ENCODE assay signal across 8 mouse cellular contexts in genomic region chr3:57267559-57268173, GRCm38 (mm10). TPM values are rescaled to one million over a fixed set of nuclear protein-coding genes. Genes with fewer than 3 reads are reported as not detected.
DNase-seq lines count a peak whose midpoint lies in the region; ATAC-seq and TF ChIP-seq lines count a peak whose summit lies in the region.

No protein-coding gene starts in this region.

- H3K4me1 ChIP-seq in forebrain, embryonic 16.5 days (replicated peaks; ENCODE audit: control insufficient read depth, insufficient read depth, low read length): no peaks in the 10 kb centered on the region
- H3K4me1 ChIP-seq in intestine, postnatal 0 days (replicated peaks; ENCODE audit: control insufficient read depth, insufficient read depth, low read length): no peaks in the 10 kb centered on the region
- H3K4me1 ChIP-seq in liver, embryonic 11.5 days (replicated peaks; ENCODE audit: control insufficient read depth, insufficient read depth, low read length): no peaks in the 10 kb centered on the region
- no peaks in the 10 kb centered on the region for H3K4me1 ChIP-seq in neural tube, embryonic 15.5 days

- H3K4me3 ChIP-seq in layer of hippocampus, adult 2 months: no peak overlapping the region
- H3K4me3 ChIP-seq in forebrain, embryonic 16.5 days (replicated peaks; ENCODE audit: low read length): no peak overlapping the region
- no peak overlapping the region for H3K4me3 ChIP-seq in intestine, postnatal 0 days (ENCODE audit: low read depth, low read length)
- no peak overlapping the region for H3K4me3 ChIP-seq in liver, embryonic 11.5 days (ENCODE audit: low read depth, low read length)
- H3K4me3 ChIP-seq in neural tube, embryonic 15.5 days (replicated peaks): no peak overlapping the region

- TF ChIP-seq CTCF in layer of hippocampus, adult 2 months (conservative IDR thresholded peaks at IDR 0.05): peak; percentile 94
- peak; percentile 86 for TF ChIP-seq CTCF in brain, embryonic 14.5 days (IDR thresholded peaks at IDR 0.05; ENCODE audit: borderline replicate concordance, extremely low read depth, insufficient read depth, insufficient read length)
- TF ChIP-seq CTCF in intestine, postnatal 0 days (IDR thresholded peaks at IDR 0.05; ENCODE audit: low read depth): peak; percentile 89

- no peak overlapping the region for H3K9ac ChIP-seq in forebrain, embryonic 16.5 days (replicated peaks; ENCODE audit: low read depth, low read length)
- no peak overlapping the region for H3K9ac ChIP-seq in intestine, postnatal 0 days (ENCODE audit: low read depth, low read length)
- no peak overlapping the region for H3K9ac ChIP-seq in liver, embryonic 11.5 days (ENCODE audit: low read depth, low read length)
- no peak overlapping the region for H3K9ac ChIP-seq in neural tube, embryonic 15.5 days (replicated peaks)

- TF ChIP-seq POLR2A in brain, embryonic 14.5 days (IDR thresholded peaks at IDR 0.05; ENCODE audit: borderline replicate concordance, extremely low read depth, insufficient read depth, insufficient read length, poor library complexity, severe bottlenecking): no peak

- H3K4me2 ChIP-seq in forebrain, embryonic 16.5 days (ENCODE audit: low read length): no peak overlapping the region
- no peak overlapping the region for H3K4me2 ChIP-seq in intestine, postnatal 0 days (replicated peaks; ENCODE audit: low read depth)
- no peak overlapping the region for H3K4me2 ChIP-seq in liver, embryonic 11.5 days
- H3K4me2 ChIP-seq in neural tube, embryonic 15.5 days: no peak overlapping the region

- H3K36me3 ChIP-seq in forebrain, embryonic 16.5 days (ENCODE audit: control insufficient read depth, insufficient read depth): no peaks in the 10 kb centered on the region
- no peaks in the 10 kb centered on the region for H3K36me3 ChIP-seq in intestine, postnatal 0 days (ENCODE audit: control insufficient read depth, insufficient read depth)
- no peaks in the 10 kb centered on the region for H3K36me3 ChIP-seq in liver, embryonic 11.5 days (ENCODE audit: control insufficient read depth, insufficient read depth, low read length)
- H3K36me3 ChIP-seq in neural tube, embryonic 15.5 days: no peaks in the 10 kb centered on the region

- no peaks in the 10 kb centered on the region for H3K27me3 ChIP-seq in forebrain, embryonic 16.5 days (replicated peaks; ENCODE audit: control insufficient read depth, insufficient read depth, low read length)
- no peaks in the 10 kb centered on the region for H3K27me3 ChIP-seq in intestine, postnatal 0 days (replicated peaks; ENCODE audit: control insufficient read depth, insufficient read depth, low read length)
- no peaks in the 10 kb centered on the region for H3K27me3 ChIP-seq in liver, embryonic 11.5 days (replicated peaks; ENCODE audit: control insufficient read depth, insufficient read depth, low read length)
- no peaks in the 10 kb centered on the region for H3K27me3 ChIP-seq in neural tube, embryonic 15.5 days (replicated peaks)

- ATAC-seq in forebrain, embryonic 16.5 days: peak; percentile 88
- ATAC-seq in intestine, postnatal 0 days: no peak
- peak; percentile 43; the same call in 1 of the 2 replicates for ATAC-seq in liver, embryonic 11.5 days (replicated peaks; ENCODE audit: low FRiP score)
- peak; percentile 75 for ATAC-seq in neural tube, embryonic 15.5 days (ENCODE audit: low FRiP score)

- 34% methylated on average over 6 of the region's 6 CpGs for WGBS in forebrain, embryonic 16.5 days
- WGBS in intestine, postnatal 0 days: 29% methylated on average over 6 of the region's 6 CpGs
- WGBS in liver, embryonic 11.5 days: 34% methylated on average over 6 of the region's 6 CpGs
- WGBS in neural tube, embryonic 15.5 days: 32% methylated on average over 6 of the region's 6 CpGs

- no peak overlapping the region for H3K27ac ChIP-seq in layer of hippocampus, adult 2 months
- H3K27ac ChIP-seq in forebrain, embryonic 16.5 days (ENCODE audit: low read length): no peak overlapping the region
- no peak overlapping the region for H3K27ac ChIP-seq in intestine, postnatal 0 days (ENCODE audit: low read depth, low read length)
- no peak overlapping the region for H3K27ac ChIP-seq in liver, embryonic 11.5 days (ENCODE audit: low read depth, low read length)
- no peak overlapping the region for H3K27ac ChIP-seq in neural tube, embryonic 15.5 days (replicated peaks)

- H3K9me3 ChIP-seq in forebrain, embryonic 16.5 days (ENCODE audit: control insufficient read depth, low read length): no peaks in the 10 kb centered on the region
- no peaks in the 10 kb centered on the region for H3K9me3 ChIP-seq in intestine, postnatal 0 days (ENCODE audit: control insufficient read depth)
- H3K9me3 ChIP-seq in liver, embryonic 11.5 days (ENCODE audit: control insufficient read depth, low read length): no peaks in the 10 kb centered on the region
- H3K9me3 ChIP-seq in neural tube, embryonic 15.5 days (replicated peaks): no peaks in the 10 kb centered on the region

- DNase-seq in layer of hippocampus, adult 2 months (ENCODE audit: low spot score in 2 of 2): peak; percentile 14 to 63
- no peak for DNase-seq in layer of hippocampus, adult 9-10 months (ENCODE audit: low spot score)
- DNase-seq in brain, embryonic 14.5 days (ENCODE audit: low read depth): peak; percentile 70
- no peak for DNase-seq in liver, embryonic 11.5 days (ENCODE audit: low spot score)
- DNase-seq in spleen, postnatal 36 days (ENCODE audit: low spot score in 2 of 2): no peak

RNA-seq across cellular contexts. Expression of gene Tm4sf1, which starts 34.1 kb away (rescaled TPM):
- total RNA-seq in layer of hippocampus, adult 2 months (2021): 10 to 100 TPM; 11.5 to 19.0 TPM
- polyA plus RNA-seq in brain, embryonic 14.5 days (2012; rRNA removed): 11.3 and 18.4 TPM in 2 replicates
- 17.6 and 20.2 TPM in 2 replicates for polyA plus RNA-seq in forebrain, embryonic 16.5 days (2015; fragmentation: Nextera tagmentation; extraction: Ambion mirVana)
- 94.5 and 101 TPM in 2 replicates for polyA plus RNA-seq in intestine, postnatal 0 days (2015; fragmentation: Nextera tagmentation; extraction: Ambion mirVana)
- 7.3 and 8.4 TPM in 2 replicates for polyA plus RNA-seq in liver, embryonic 11.5 days (2014; fragmentation: Nextera tagmentation; extraction: Ambion mirVana)
- polyA plus RNA-seq in neural tube, embryonic 15.5 days (2015; fragmentation: Nextera tagmentation; extraction: Ambion mirVana): 31.1 and 42.5 TPM in 2 replicates

Comparison
In these comparisons a context has a peak if more than half of its experiments do, and no peak if none do; other contexts are left out.
1. DNase-seq: peak in layer of hippocampus, adult 2 months (2 of 2) and brain, embryonic 14.5 days (single experiment); none in layer of hippocampus, adult 9-10 months (single experiment), liver, embryonic 11.5 days (single experiment) and spleen, postnatal 36 days (0 of 2).
2. Peak in every context shown above with its lines, with median percentiles within 50 percentile points of each other: CTCF ChIP-seq.